Mouse (Mus musculus) lung, postnatal 25 days (tissue): ENCODE results near the gene E2f4.
"Not testable (repeated sequence)": the region's sequence is repeated elsewhere in the genome, so short reads cannot be mapped to it uniquely, and the experiment has no call there.

ENCODE experiments used
- DNase-seq: peaks from one replicate; pipeline ENCODE4 v3.0.0; 2022; ENCODE audit warnings: low spot score

Gene E2f4

DNA sequence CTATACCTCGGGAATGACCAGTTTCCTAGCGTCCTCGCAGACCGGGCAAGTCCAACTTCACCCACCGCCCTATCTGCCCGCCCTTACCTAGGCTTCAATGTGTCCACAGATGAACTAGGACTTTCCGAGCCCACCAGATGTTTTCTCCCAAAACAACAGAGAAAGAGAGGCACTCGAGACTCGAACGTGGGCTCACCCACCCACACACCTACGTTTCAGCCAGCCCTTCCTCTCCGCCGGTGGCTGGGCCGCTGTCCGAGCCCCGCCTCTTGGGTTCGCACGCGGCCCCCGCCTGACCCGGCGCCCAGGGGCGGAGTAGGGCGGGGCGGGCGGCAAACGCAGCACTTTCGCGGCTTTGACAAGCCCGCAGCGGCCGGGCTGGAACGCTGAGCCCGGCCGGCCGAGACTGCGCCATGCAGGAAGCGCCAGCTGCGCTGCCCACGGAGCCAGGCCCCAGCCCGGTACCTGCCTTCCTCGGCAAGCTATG lies 28.0 kb upstream of the E2f4 start, which contains the start of gene Hsf4:
Gene Hsf4 (plus strand): TSS at position 341 of the 487 bp plus-strand sequence.
- DNase-seq = peak; percentile 81

DNA sequence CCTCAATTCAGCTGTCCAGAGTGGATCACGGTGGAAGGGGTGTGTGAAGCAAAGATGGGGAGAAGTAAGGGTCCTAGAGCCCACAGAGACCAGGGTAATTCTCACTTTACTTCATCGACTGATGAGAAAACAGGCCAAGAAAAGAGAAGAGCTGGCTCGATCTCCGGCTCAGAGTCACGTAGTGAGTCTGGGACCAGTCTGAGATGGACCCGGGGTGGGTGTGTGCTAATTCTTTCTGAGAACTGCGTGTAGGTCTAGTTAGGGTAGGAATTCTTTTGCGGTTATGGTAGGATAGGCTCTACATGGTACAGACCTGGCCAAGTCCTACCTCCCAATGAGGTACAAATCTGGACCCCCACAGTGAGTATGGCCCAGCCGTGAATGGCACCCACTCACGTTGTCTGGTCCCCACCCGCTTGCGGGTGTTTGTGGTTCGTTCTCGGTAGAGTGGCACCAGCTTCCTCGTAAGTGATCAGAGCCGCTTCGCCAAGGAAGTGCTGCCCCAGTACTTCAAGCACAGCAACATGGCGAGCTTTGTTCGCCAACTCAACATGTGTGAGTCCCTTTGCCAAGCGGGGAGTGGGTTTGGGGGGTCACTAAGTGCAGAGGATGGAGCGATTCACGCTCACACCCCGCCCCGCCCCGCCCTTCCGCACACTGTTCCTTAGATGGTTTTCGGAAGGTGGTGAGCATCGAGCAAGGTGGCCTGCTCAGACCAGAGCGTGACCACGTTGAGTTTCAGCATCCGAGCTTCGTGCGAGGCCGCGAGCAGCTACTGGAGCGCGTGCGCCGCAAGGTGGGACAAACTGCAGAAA lies 27.2 kb upstream of the E2f4 start:
- no peak for DNase-seq

DNA sequence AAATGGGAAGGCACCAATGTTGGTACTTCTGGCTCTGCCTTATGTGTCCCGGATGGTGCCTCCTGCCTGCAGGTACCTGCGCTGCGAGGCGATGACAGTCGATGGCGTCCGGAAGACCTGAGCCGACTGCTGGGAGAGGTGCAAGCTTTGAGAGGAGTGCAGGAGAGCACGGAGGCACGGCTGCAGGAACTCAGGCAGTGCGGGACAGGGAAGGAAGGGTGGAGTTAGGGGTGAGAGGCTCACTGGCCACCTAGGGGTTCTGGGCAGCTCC lies 26.6 kb upstream of the E2f4 start:
- DNase-seq = no peak

DNA sequence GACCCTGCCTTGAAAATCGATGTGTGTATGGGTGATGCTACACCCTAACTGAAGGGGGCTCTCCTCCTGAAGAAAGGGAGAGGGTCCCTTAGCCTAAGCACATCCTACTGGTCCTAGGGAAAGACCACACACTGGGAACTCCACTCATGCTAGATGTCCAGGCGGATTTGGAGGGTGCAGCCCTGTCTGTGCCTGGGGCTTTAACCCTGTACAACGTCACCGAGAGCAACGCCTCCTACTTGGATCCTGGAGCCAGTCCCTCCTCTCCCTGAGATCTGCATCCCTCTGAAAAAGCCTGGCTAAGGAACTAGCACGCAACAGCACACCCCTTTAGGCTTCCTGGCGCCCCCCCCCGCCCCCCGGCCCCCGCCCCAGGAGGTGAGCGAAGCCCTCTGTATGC lies 22.1 kb upstream of the E2f4 start:
- no peak for DNase-seq

- DNase-seq = no peak
Observed at GRCm38 (mm10) chr8:105275840-105276239, 21.6 kb upstream of the E2f4 start, which contains the start of gene Nol3. Nol3 (plus strand) TSS chr8:105276140.

DNA sequence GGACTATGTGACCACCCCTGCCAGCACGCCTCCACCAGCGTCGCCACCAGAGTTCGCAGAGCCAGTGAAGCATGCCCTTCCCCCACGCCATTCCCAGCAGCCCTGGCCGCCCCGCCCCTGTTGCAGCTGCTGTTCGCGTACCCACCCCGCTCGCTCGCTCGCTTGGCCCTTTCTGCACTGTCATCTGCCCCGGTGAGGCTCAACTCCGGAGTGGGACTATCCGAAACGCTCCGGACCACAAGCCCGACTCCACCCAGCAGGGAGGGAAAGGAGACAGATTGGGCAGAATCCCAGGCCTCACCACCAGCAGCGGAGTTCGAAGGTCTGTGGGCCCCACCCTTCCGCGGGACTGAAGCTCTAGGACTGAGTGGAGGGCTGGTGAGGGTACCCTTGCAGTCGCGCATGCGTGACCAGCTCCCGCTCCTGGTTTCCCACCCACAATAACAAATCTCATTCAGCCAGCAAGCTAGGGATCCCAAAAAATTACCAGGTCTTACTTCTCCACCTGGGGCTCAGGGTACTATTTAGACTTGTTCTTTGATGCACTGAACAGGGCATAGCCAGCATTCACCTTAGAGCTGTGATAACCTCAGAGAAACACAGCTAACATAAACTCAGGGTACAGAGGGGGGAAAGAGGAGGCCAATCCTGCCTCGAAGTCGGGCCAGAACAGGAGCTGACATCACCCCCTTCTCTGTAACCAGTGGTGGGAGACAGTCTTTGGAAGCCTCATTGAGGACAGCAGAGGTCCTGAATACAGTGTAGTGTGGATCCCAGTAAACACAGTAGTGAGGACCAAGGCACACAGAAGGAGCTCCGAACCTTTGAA lies 21.0 kb upstream of the E2f4 start:
- no peak for DNase-seq

- peak; percentile 85 for DNase-seq
Observed at GRCm38 (mm10) chr8:105278911-105279334, 18.5 kb upstream of the E2f4 start.

DNA sequence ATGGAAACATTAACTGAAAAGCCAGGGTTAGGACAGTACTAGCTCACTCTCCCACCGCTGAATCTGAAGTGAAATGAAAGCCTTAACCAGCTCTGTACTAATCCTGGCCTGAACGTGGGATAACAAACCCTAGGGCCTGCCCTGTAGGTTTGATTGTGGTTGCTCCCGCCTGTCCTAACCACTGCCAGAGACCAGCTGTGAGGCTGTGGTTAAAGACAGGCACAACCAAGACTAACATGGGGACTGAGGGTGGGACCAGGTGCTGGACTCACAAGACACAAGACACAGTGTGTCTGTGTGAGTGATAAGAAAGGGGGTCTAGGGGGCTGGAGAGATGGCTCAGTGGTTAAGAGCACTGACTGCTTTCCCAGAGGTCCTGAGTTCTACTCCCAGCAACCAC lies 16.9 kb upstream of the E2f4 start:
- no peak for DNase-seq

DNA sequence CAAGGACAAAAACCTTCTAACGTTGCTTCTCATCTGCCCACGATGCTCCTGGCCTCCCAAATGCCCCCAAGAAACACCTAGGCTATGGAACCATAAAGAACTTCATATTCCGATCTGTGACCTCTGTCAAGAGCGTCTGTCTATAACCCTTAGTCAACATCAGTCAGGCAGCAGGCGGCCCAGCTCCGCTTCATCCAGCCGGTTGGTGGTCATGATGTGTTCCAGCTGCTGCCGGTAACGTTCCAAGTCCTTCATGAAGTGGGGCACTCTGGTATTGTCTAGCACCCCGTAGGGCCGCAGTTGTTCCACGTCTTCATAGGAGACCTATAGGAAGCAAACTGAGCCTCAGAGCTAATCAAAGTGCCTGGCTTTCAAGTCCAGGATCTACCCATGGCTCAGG lies 15.6 kb upstream of the E2f4 start:
- DNase-seq = no peak

DNA sequence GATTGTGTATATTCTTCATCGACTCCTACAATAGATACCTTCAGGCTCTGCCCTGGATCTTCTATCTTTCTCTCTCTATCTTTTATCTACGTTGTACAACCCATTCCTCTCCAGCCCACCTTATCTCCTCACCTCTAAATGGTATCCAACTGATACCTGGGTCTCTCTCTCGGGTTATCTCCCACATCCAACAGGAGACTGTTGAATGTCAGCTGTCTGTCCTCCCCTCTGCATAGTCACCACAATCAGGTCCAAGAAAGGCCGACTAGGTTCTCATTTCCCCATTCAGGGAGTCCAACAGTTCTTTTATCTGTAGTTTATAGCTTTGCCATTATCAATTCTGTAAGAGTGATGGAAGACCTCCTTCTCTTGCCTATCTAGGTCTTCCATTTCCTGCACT lies 15.2 kb upstream of the E2f4 start:
- no peak for DNase-seq

DNA sequence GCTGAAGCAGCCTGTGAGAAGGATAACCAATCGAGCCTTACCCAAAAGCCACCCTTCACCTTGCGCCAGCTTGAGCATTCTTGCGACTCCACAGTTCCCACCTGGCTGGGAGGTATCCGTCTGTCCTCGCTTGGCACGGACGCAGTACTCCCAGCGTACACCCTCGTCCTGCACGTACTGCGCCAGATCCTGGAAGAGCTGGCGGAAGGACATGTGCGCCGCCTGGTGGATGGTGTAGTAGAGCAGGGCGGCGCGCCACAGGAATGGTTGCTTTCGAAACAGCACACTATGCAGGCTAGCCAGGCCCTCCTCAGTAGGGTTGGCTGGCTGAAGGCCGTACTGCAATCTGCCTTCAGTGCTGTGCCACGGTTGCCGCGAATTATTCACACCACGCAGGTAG lies 14.4 kb upstream of the E2f4 start:
- no peak for DNase-seq

DNA sequence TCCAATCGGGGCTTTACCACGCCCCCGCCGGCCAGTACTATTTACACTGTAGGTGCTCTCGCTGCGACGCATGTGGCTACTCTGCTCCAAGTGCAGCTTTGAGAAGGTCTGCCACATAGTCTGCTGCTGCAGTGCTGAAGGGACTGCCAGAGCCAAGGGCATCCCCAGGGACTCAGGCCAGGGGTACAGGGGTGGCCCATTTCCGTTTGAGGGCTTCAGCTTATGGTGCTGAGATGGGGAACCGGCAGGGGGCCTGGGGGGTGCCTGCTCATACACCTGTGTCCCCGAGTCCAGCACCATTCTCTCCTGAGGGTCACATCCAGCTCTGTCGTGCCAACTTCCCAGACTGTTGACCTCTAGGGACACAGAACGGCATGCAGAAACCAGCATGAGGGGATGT lies 11.9 kb upstream of the E2f4 start:
- DNase-seq = no peak

GRCm38 (mm10) chr8:105286907-105287306 lies 10.6 kb upstream of the E2f4 start:
- DNase-seq = no peak

DNA sequence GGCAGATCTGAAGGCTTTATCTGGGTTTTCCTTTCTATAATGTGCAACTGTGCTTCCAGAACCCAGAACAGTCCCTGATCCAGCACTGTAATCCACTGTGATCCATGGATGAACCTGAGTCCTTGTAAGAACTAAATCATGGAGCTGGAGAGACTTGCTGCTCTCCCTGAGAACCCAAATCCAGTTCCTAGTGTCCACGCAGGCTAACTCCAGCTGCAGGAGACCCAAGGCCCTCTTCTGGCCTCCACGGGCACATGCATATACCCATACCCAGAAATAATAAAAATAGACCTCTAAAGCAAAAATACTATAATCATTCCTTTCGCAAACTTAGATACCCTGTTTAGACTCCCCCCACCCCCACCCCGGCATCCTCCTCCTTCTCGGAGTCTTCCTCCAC lies 9.2 kb upstream of the E2f4 start:
- no peak for DNase-seq

GRCm38 (mm10) chr8:105288958-105289732 lies 8.3 kb upstream of the E2f4 start:
- peak; percentile 93 for DNase-seq

- DNase-seq = no peak
Observed at GRCm38 (mm10) chr8:105289805-105290460, 7.5 kb upstream of the E2f4 start, which contains the start of gene 4931428F04Rik. 4931428F04Rik (minus strand) TSS chr8:105289864.

GRCm38 (mm10) chr8:105290554-105291314 lies 6.7 kb upstream of the E2f4 start:
- peak; percentile 92 for DNase-seq

DNA sequence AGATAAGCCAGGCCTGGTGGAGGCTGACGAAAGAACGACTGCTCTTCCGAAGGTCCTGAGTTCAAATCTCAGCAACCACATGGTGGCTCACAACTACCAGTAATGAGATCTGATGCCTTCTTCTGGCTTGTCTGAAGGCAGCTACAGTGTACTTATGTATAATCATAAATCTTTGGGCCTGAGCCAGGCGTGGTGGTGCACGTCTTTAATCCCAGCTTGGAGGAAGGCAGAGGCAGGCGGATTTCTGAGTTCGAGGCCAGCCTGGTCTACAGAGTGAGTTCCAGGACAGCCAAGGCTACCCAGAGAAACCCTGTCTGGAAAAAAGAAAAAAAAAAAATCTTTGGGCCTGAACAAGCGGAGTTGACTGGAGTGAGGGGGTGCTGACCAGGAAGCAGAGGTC lies 6.1 kb upstream of the E2f4 start:
- not testable (repeated sequence) for DNase-seq

DNA sequence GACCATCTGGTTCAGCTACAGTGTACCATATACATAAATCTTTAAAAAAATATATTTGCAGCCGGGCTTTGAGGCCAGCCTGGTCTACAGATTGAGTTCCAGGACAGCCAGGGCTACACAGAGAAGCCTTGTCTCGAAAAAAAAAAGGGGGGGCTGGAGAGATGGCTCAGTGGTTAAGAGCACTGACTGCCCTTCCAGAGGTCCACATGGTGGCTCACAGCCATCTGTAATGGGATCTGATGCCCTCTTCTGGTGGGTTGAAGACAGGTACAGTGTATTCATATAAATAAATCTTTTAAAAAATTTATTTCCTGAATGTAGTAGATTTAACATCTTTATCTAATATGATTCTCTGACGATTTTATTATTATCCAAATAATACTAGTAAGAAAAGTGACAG lies 5.7 kb upstream of the E2f4 start:
- DNase-seq = not testable (repeated sequence)

- no peak for DNase-seq
Observed at GRCm38 (mm10) chr8:105292471-105292870, 5.0 kb upstream of the E2f4 start.

DNA sequence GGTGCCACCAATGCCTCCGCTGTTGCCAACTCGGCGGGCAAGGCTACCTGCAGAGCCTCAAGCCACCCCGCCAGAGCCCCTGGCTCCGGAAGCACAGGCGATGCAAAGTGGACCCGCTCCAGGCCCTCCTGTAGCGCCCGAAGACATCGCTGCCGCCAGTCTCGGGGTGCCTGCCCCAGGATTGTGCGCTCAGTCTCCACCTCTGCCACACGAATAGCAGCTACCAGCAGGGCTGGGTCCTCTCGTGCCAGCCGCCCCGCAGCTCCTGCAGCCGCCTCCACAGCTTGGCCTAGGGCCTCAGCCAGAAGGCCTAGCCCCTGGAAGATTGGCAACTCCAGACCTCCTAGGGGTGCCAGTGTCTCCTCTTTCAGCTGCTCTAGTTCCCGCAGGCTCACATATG lies 4.1 kb upstream of the E2f4 start:
- no peak for DNase-seq
